Mouse (Mus musculus): ENCODE measurements at regions not wholly inside any gene's neighbourhood (a gene's known extent, or its start where the extent isn't known, plus 50 kb on each side); places are given as distances from the start of the nearest gene placed in this dataset.

DNA sequence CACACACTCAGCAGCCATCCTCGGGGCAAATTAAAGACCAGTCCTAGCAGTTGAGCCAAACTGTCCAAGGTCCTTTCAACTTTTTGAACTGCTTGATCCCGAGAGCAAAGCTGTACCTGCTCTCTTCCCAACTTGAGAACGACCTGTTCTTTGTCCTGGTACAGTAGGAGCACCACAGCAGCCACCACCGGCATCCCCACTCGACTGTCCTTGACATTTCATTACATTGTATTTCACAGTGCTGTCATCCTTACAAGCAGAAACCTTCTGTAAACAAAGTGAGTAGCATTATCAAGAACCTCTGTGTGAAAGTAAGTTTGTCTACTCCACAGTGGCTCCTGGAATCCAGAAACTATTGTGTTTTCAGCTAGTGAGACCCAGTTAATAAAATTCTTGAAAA lies 240.2 kb upstream of the Zfp462 start:
- no peak for DNase-seq

DNA sequence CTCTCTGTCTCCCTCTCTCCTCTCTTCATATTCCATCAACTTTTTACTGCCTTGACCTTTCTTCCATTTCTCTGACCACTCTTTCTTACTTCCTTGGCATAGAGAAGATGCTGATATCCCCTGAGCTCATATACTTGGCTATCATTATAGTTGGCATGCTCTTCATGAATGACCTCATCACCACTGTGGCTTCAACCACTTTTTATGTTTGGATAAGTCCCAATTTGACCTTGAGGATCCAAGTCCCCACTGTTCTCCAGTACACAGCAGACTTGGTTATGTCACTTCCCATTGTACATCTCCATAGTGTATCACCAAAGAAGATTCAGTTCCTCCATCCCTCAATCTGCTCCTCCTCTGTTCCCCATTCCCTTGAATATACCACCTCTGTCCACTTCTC lies 235.1 kb upstream of the Zfp462 start:
- DNase-seq, result no peak

DNA sequence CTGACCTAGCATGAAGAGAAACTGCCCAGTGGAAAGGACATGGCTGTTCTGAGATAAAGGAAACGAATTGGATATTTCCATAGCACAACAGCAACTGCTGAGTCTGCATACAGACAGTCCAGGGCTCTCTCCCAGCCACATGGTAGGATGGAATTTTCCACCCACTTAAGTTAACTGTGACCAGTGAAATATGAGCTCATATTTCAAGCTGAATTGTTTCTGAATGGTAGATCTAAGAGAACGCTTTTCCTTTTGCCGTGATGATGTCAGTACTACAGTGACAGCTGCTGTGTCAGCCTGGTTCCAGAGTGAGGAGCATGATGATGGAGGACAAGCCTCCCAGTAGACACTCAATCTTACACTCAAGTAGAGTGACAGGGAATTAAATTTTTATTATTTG lies 231.9 kb upstream of the Zfp462 start:
- no peak for DNase-seq

DNA sequence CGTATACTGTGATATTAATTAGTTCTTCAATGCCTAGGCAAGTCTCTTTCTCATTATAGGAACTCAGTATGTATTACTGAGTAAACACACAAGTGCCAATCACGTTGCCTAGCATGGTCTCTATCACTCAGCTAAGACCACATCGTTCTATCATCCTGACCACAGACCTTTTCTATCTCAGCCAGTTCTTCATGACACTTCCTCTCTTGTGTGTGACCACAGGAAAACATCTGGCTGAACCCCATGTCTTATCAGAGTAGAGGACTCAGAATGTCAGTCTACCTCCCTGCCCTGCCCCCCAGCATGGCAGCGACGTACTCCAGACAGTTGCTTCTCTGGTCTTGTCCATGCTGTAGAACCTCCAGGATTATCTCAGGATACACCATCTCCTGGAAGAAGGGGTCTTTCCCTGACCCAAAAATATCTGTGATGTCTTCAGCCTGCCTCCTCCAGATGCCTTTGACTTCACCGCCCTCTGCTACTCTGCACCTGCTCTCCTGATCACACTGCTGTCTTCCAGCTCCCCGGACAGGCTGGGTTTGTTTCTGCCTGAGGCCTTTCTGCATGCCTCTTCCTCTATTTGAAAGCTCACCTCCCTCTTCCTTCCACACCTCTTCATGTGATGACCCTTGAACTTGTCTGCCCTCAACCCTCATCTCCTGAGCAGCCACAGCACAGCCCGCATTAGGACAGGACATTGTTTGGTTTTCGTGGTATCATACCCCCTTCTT lies 230.1 kb upstream of the Zfp462 start:
- no peak for DNase-seq

DNA sequence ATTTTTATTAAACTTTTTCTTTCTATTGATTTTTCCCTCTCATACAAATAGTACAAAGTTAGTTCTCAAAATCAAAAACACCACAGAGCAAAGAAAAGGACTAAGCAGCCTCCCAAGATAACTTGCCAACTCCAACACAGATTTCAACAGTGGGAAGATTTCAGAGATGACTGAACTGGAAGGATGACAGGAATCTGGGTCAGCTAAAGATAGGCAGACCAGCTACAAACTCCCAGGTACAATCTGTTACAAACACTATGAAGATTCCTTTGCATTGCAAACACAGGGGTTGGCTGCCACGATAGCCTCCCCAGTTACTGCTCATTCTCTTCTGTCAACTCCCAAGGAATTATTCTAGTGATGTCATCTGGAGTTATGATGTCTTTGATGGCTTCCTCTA lies 226.8 kb upstream of the Zfp462 start:
- DNase-seq, result no peak

DNA sequence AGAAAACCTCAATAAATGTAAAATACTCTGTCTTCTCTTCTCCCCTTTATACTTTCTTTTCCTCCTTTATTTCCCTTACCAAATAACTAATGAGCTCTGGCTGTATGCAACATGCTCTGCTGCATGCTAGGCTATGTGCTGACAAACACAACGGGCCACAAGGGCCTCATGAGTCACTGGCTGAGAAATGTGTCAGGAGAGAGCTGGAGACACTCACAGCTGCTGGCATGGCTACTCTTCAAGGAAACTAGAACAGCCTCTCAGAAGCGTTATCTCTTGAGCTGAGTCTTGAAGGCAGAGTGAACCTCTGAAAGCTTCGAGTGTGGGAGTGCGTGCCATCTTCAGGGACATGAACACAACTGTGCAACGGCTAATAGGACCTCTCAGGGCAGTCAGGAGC lies 205.8 kb upstream of the Zfp462 start:
- DNase-seq, result no peak

DNA sequence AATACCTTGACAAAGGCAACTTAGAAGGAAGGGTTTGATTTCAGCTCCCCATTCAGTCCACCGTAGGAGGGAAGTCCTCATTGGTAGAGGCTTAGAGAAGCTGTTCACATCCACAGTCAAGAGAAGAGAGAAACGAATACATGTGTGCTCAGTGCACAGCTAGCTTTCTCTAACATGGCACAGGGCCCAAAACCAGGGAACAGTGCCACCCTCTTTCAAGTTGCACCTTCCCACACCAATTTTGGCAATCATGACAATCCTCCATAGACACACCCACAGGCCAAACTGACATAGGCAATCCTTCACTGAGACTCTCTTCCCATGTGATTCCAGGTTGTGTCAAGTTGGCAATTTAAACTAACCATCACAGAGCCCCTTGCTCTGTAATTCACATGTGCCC lies 193.4 kb upstream of the Zfp462 start:
- no peak for DNase-seq

DNA sequence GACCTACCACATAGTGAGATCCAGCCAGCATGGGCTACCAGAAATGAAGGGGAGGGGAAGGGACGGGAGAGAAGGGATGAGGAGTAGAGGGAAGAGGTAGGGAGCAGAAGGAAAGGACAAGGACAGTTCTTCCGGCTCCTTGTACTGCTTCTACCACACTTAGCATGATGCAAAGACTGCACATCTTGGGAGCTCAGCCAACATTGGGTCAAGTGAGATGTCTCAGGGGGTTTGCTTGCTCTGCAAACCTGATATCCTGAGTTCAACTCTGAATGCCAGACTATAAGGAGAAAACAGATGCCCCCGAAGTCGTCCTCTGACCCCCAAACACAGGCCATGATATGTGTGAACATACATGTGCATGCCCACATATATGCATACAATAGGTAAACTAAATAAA lies 188.4 kb upstream of the Zfp462 start:
- no peak for DNase-seq

DNA sequence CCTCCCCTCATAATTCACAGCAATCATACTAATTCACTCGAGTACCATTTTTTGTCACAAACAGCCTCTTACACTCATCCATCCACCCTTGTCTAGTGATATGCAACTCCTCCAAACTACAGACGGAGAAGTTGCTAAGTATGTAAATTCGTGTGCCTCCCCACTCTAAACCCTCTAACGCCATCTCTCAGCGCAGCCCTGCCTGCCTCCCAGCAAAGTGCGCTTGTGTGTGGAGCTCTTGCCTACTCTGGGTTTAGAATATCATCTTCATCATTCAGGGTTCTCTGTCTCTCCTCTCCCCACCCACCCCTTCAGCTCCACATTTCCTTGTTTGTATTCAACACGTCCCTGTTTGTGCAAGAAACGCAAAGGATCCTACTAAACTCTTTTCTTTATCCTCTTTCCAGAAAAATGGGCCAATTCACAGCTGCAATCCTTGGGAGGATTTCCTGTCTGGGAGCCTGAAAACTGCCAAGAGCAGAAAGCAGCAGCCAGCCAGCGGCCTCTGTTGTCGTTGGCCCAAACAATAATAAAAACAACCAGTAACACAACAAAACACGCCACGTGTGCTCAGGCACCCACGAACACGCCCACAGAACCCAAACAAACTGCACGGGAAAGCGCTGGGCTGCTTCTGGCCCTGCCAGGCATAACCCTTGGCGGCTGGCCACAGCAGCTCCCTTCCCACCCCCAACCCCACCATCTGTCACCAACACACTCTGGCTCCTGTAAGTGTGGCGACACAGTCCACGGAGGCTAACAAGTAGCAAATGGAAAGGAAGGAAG lies 186.9 kb upstream of the Zfp462 start:
- DNase-seq, result peak; percentile 74

DNA sequence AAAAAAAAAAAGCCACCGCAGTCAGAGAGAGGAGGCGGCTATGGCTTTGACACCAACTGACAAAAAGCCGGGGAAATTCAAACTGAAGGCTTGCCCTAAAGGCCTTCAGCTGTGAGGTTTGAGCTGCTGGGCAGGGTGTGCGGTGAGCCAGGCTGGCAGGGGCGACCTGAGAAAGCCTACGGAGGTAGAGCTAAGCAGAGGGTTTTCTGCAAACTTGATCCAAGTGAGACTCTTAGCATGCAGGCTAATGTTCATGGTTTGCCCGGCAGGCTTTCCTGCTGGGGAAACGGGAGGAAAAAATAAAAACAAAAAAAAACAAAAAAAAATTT lies 186.4 kb upstream of the Zfp462 start:
- no peak for DNase-seq

DNA sequence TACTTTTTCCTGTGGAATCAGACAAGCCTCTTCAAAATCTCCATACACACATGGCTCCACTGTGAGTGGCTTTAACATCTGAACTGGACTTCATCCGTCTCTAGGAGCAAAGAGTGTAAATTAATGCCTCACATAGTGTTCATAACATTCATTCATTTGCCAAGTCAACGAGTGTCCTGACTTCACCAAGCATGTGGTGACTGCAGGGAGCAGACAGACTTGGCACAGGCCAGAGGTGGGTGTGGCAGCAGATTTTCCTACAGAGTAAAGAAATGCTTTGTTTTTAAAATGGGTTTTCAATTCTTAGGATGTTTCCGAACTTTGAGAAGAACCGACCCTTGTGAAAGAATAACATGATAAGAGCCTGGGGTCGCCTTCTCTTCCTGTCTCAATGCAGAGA lies 183.6 kb upstream of the Zfp462 start:
- DNase-seq, result no peak

DNA sequence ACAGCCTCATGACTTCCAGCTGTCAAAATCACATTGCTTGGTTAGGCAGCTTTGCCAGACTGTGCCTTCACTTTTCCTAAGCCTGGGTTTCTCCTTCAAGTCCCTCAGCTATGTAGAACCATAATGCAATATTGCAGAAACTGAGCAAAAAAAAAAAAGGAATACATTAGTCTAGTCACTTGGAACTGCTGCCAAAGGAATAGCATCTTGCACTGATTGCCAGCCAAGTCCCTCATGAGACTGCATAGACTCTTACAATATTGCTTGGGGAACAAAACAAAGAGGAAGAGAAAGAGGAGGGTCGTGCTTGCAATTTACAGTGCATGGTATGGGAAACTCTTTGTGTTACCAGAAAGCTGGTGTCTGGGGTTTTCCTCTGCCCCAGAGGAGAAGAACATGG lies 179.8 kb upstream of the Zfp462 start:
- no peak for DNase-seq

DNA sequence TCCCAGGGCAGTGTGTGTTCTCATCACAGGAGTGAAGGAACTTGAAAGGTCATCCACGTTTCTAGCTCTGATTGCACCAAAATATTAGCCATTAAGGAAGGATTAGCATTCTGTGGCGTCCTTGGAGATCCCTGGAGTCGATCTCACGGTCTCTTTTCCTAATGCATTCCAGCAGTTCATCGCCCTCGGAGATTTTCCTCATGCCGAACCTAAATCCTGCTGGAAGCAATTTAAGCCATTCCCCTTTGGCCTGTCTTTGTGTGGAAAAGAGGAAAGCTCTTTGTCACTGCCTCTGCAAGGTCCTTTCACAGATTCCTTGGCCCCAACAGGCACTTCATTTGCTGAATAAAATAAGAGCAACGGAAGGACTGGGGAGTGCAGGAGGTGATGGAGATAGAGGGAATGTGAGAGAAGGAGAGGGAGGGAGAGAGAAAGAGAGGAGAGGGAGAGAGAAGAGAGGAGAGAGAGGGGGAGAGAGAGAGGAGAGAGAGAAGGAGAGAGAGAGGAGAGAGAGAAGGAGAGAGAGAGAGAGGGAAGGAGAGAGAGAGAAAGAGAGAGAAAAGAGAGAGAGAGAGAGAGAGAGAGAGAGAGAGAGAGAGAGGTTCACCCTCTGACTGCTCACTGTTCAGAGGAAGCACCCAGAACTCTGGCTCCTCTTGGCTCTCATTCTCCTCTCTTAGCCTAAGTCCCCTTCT lies 177.2 kb upstream of the Zfp462 start:
- DNase-seq, result no peak

DNA sequence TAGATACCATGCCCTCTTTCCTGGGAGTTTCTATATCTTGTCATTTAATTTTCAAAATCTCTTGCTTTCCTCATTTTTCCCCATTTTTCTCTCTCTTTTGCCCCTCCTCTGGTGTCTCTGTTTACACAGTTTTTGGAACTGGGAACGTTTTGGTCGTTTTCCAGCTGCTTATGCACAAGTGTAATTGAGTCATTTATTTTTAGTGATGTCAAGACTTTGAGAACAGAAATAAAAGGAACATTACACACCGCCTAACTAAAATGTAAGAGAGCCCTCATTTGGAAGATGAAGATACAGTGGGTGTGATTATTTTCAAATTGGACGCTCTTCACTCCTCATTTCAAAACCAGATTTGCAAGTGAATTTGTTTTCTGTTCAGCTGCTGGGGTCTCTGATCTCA lies 176.0 kb upstream of the Zfp462 start:
- DNase-seq, result no peak

DNA sequence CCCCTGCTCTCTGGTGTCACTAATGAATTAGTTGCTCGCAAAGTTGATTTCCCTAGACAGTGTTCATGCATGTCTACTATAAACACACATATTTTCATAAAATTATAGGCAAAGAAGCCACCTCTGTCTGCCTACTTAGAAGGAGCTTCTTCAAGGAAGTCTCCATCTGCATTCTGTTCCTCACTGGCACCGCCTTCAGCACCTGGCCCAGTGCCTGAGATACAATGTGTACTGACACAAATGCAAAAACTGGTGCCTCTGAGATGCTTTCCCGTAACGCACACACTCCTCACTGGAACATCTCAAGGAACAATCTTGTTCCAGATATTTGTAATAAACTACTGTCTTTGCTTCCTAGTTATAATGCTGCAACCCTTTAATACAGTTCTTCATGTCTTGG lies 170.8 kb upstream of the Zfp462 start:
- DNase-seq, result no peak

DNA sequence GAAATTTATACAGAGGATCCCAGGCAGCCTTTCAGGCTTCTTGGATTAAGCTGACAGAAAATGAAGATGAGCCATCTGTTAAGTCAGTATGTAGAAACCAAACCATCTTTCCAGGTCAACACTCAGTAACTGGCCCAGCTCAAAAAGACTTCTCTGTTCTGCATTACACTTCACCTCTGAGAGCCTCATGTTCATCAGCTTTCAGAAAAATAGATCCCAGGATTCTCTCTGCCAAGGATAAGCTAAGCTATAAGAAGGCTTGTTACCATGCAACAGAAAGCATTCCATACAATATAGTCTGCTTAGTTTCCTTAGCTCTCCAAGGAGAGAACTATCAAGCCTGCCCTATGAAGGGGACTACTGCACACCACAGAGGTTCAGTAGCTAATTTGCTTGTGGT lies 170.1 kb upstream of the Zfp462 start:
- no peak for DNase-seq

DNA sequence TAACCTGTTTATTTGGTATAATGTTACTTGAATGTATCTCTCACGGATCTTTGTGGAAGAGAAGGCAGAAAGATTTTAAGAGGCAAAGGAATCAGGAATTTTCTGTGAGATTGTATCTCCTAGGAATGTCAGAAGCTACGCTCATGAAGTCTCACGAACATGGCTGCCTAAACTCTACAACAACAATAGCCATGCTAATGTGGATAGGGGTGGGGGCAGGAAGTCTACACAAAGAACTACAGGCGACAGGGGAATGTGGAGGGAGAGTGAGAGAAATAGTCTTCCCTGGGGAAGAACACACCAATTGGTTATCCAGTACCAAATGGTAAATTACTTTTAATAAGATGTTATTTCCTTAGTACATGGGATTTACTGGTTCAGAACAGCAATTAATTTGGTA lies 164.3 kb upstream of the Zfp462 start:
- DNase-seq, result no peak

DNA sequence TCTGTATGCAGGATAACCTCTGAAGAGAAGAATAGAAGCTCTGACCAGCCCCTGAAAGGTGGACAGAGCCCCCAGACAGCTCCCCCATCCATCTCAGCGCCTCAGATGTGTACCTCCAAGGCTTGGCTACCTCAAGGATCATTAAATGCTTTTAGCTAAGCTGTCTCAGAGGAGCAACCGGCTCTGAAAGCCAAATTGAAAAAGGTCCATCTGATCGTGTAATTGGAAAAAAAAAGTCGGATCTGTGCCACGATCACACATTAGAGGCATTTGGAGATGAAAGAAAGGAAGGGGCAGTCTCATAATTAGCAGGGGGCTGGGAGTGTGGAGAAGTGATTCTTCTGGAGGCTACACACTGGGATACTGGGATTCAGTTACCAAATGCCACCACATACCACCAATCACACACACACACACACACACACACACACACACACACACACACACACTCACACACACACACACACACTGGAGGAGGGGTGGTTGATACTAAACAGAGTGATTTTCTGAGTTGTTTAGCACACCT lies 153.6 kb upstream of the Zfp462 start:
- DNase-seq, result no peak

DNA sequence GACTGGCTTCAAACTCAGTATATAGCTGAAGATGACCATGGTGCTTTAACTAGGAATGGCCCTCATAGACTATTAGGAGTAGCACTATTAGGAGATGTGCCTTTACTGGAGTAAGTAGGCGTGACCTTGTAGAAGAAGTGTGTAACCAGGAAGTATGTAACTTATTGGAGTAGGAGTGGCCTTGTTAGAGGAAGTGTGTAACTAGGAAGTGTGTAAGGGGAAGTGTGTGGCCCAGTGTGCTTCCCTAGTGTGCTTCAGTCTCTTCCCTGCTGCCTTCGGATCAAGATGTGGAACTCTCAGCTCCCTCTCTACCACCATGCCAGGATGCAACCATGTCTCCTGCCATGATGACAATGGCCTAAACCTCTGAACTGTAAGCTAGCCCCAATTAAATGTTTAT lies 151.0 kb upstream of the Zfp462 start:
- DNase-seq, result no peak

DNA sequence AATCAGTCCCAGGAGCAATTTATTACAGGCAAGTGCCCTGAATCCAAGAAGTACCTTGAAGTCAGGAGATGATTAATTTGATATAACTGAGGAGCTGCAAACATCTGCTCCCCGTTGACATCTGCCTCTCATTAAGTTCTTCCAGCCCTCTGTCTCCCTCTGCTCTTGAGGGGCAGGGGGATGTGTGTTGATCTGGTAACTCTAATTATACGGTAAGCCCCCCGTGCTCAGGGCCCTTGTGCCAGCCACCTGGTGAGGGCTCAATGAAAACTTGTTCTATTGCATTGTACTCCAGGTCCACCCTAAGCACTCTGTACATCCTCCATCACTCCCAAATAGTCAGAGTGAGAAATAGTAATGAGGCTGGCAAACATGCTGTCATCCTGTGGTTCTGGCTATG lies 149.6 kb upstream of the Zfp462 start:
- DNase-seq, result no peak

DNA sequence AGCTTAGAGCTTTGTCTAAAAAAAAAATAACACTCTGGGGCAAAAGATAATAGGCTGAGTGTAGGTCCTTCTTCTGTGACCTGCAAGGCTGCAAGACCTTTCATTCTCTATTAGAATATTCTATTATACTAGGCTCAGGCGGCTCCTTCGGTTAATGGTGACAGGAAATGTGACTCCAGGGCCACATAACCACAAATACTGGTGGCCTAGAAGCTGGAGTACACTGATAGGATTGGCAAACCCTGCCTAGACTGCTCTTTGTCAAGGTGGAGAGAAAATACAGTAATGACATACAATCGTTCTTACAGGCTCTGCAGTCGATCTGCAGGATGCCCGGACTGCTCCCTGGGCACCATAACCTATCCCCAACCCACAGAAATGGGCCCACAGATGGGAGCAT lies 146.3 kb upstream of the Zfp462 start:
- no peak for DNase-seq

DNA sequence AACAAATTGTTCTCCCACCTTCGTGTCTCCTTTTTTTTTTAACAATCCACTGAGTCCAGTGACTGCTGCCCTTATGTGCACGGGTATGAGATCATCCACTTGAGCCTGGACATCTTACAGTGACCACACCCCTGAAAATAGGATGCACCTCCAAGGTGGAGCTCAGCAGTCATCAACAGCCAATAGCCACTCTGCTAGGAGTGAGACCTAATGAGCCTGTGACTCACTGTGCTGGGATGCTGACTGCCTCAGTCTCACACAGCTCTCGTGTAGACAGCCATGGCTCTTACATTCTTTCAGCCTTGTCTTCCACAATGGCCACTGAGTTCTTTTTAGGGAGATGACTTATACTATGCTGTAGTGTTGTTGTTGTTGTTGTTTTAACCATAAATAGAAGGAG lies 133.7 kb upstream of the Zfp462 start:
- DNase-seq, result no peak

DNA sequence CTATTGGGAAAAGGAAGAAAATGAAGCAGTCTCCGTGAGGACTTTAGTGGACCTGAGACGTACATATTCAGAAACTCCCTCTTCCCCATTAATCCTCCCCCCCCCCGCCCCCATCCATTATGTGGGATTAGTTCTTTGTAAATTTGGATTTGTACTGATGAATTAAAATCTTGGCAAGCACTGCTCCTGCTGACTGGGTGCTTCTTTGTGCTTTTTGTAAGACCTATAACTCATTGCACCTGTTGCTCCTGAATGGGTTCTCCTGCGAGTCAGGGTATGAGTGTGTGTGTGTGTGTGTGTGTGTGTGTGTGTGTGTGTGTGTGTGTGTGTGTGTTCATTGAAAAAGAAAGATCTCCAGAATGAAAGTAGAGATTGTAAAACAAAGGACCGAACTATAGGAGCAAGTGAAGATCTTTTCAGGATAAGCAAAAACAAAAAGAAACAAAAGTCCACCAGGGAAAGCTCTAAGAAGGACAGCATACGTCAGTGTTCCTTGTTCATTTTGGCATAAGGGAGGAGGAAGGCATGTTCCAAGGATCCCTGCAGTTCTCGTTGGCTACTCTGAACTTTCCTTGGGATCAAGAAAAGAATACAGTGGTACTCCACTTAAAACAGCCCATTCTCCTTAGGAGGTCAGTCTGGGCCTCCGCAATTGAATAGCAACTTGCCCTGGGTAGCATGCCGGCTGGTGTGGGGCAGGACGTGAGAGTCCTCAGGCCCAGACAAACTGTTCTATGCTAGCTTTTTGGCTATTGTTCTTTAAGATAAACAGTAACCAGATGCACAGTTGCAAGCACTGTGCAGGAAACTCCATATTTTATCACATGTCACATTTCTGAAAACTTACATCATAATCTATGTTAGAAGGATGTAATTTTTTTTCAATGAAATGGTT lies 131.9 kb upstream of the Zfp462 start:
- DNase-seq, result peak; percentile 11
